Mouse (Mus musculus) midbrain, postnatal 0 days (tissue): ENCODE measurements around the gene Ak2. TPM values are rescaled to one million over a fixed set of nuclear protein-coding genes. Genes with fewer than 3 reads are reported as not detected.

Experiments
- ATAC-seq: fragments of 200-750 bp; cut with Nextera tagmentation; 2 replicates; pipeline ENCODE4 v1.8.0; 2017; ENCODE audit warnings: moderate number of reproducible peaks, mild to moderate bottlenecking, moderate TSS enrichment, moderate library complexity; ENCODE audit not compliant: low FRiP score
- DNase-seq: peaks from one replicate; pipeline ENCODE4 v3.0.0-alpha.2; 2015; ENCODE audit warnings: low spot score
- H3K27ac ChIP-seq: fragments of 300-500 bp; sonication (generic); 2 replicates; pipeline ENCODE4 v1.5.1; 2014; ENCODE audit warnings: low read depth, mild to moderate bottlenecking, low read length, mixed read lengths
- H3K27me3 ChIP-seq: fragments of 300-500 bp; sonication (generic); 2 replicates; pipeline ENCODE4 v1.6.1; 2014; ENCODE audit warnings: low read length, control low read depth, mixed read lengths; ENCODE audit not compliant: insufficient read depth
- H3K36me3 ChIP-seq: fragments of 300-500 bp; sonication (generic); 2 replicates; pipeline ENCODE4 v1.6.1; 2014; ENCODE audit warnings: low read length, control low read depth, mixed read lengths; ENCODE audit not compliant: insufficient read depth
- H3K4me1 ChIP-seq: fragments of 300-500 bp; sonication (generic); 2 replicates; pipeline ENCODE4 v1.6.1; 2014; ENCODE audit warnings: mild to moderate bottlenecking, control low read depth, antibody characterized with exemption, low read length, mixed read lengths; ENCODE audit not compliant: insufficient read depth
- H3K4me2 ChIP-seq: fragments of 300-500 bp; sonication (generic); 2 replicates; pipeline ENCODE4 v1.6.1; 2014; ENCODE audit warnings: low read depth, mild to moderate bottlenecking, low read length, mixed read lengths; ENCODE audit not compliant: poor library complexity, severe bottlenecking
- H3K4me3 ChIP-seq: fragments of 300-500 bp; sonication (generic); 2 replicates; pipeline ENCODE4 v1.5.1; 2014; ENCODE audit warnings: low read depth, mild to moderate bottlenecking, low read length, moderate library complexity
- H3K9ac ChIP-seq: fragments of 300-500 bp; sonication (generic); replicated peaks from 2 replicates; pipeline ENCODE4 v1.6.1; 2014; ENCODE audit warnings: mild to moderate bottlenecking, low read length, moderate library complexity, mixed read lengths; ENCODE audit not compliant: poor library complexity, severe bottlenecking
- H3K9me3 ChIP-seq: fragments of 300-500 bp; sonication (generic); 2 replicates; pipeline ENCODE4 v1.6.1; 2016; ENCODE audit warnings: low read length, control low read depth
- CTCF ChIP-seq: IDR thresholded peaks from 2 replicates; pipeline ENCODE4 v1.5.1; 2016; ENCODE audit warnings: antibody characterized with exemption, mild to moderate bottlenecking
- WGBS: fragments of 180-500 bp; shearing (Covaris S2); extraction: QIAGEN DNeasy Blood & Tissue Kit; methylation state at CpG from one replicate; pipeline ENCODE4 v1.1.7; 2014; 5-methylcytosine and 5-hydroxymethylcytosine counted together
- polyA plus RNA-seq: library from polyadenylated mRNA; unstranded; fragments of >200 nt; fragmentation: Nextera tagmentation; extraction: Ambion mirVana; gene quantifications from 2 replicates; pipeline ENCODE4 v1.2.1, GENCODE M21; 2015
- total RNA-seq: library from RNA; depleted of rRNA; stranded (reverse); fragments of >200 nt; gene quantifications from 2 replicates; pipeline ENCODE4 v1.2.3, GENCODE M21; 2014

Ak2 gene
- total and polyA plus RNA-seq, 2 experiments from 2014 or later = 31.0 to 67.1 TPM

GRCm38 (mm10) chr4:128997258-128997657 lies 5.5 kb downstream of the Ak2 start:
- no peak for TF ChIP-seq CTCF

GRCm38 (mm10) chr4:128998401-128998800 lies 6.6 kb downstream of the Ak2 start:
- Histone ChIP-seq H3K36me3 (peaks cover 36% of the 10 kb centered on the region), H3K9me3 (no peaks in the 10 kb centered on the region), H3K4me2 (no peak overlapping the region), H3K9ac (no peak overlapping the region), H3K27ac (no peak overlapping the region), H3K27me3 (no peaks in the 10 kb centered on the region), H3K4me3 (no peak overlapping the region), H3K4me1 (peaks cover 8% of the 10 kb centered on the region)
- DNase-seq = no peak
- no peak for TF ChIP-seq CTCF
- WGBS = 86% methylated on average over 8 of the region's 8 CpGs
- no peak for ATAC-seq

More at GRCm38 (mm10) chr4:128997258-128997657, 5.5 kb downstream of the Ak2 start:
- ATAC-seq (no peak), DNase-seq (no peak)
- Histone ChIP-seq H3K9ac (no peak overlapping the region), H3K4me2 (no peak overlapping the region), H3K27ac (no peak overlapping the region), H3K27me3 (no peaks in the 10 kb centered on the region), H3K36me3 (peaks cover 26% of the 10 kb centered on the region), H3K9me3 (no peaks in the 10 kb centered on the region), H3K4me3 (no peak overlapping the region), H3K4me1 (peaks cover 8% of the 10 kb centered on the region)
- 86% methylated on average over 8 of the region's 8 CpGs for WGBS

GRCm38 (mm10) chr4:129000786-129001185 lies 9.0 kb downstream of the Ak2 start:
- Histone ChIP-seq H3K9me3 (no peaks in the 10 kb centered on the region), H3K27me3 (no peaks in the 10 kb centered on the region), H3K4me3 (no peak overlapping the region), H3K27ac (no peak overlapping the region), H3K36me3 (peaks cover 43% of the 10 kb centered on the region), H3K4me2 (no peak overlapping the region), H3K9ac (no peak overlapping the region), H3K4me1 (no peaks in the 10 kb centered on the region)
- DNase-seq = no peak
- no peak for ATAC-seq
- 94% methylated on average over 3 of the region's 3 CpGs for WGBS
- no peak for TF ChIP-seq CTCF

- Histone ChIP-seq H3K9me3 (no peaks in the 10 kb centered on the region), H3K4me3 (no peak overlapping the region), H3K4me2 (no peak overlapping the region), H3K27ac (no peak overlapping the region), H3K36me3 (peaks cover 59% of the 10 kb centered on the region), H3K9ac (no peak overlapping the region), H3K27me3 (no peaks in the 10 kb centered on the region), H3K4me1 (no peaks in the 10 kb centered on the region)
- DNase-seq (no peak), ATAC-seq (no peak)
- no peak for TF ChIP-seq CTCF
- WGBS = 91% methylated on average over 8 of the region's 8 CpGs
Observed at GRCm38 (mm10) chr4:129003720-129004119, 12.0 kb downstream of the Ak2 start.

- ATAC-seq (no peak), DNase-seq (no peak)
- no peak overlapping the region for H3K9ac ChIP-seq
- no peaks in the 10 kb centered on the region for H3K9me3 ChIP-seq
- H3K27me3 ChIP-seq = no peaks in the 10 kb centered on the region
- no peak overlapping the region for H3K4me2 ChIP-seq
- H3K36me3 ChIP-seq = peaks cover 38% of the 10 kb centered on the region
- peaks cover 2% of the 10 kb centered on the region; the same call in 1 of the 2 replicates for H3K4me1 ChIP-seq
- no peak for TF ChIP-seq CTCF
- no peak overlapping the region for H3K4me3 ChIP-seq
- 79% methylated on average over 12 of the region's 12 CpGs for WGBS
- no peak overlapping the region for H3K27ac ChIP-seq
Observed at GRCm38 (mm10) chr4:129008006-129008519, 16.3 kb downstream of the Ak2 start.

GRCm38 (mm10) chr4:129008672-129009071 lies 16.9 kb downstream of the Ak2 start:
- Histone ChIP-seq H3K27me3 (no peaks in the 10 kb centered on the region), H3K9me3 (no peaks in the 10 kb centered on the region), H3K4me2 (no peak overlapping the region), H3K36me3 (peaks cover 33% of the 10 kb centered on the region), H3K4me3 (no peak overlapping the region), H3K4me1 (peaks cover 2% of the 10 kb centered on the region; the same call in 1 of the 2 replicates), H3K27ac (no peak overlapping the region), H3K9ac (no peak overlapping the region)
- DNase-seq (no peak), ATAC-seq (no peak)
- WGBS = 85% methylated on average over 3 of the region's 3 CpGs
- TF ChIP-seq CTCF = no peak
